Mouse (Mus musculus) spleen, adult 2 months (tissue): ENCODE data around the gene Zbbx.

Experiments
- CTCF ChIP-seq: fragments of 200-500 bp; IDR thresholded peaks from 2 replicates; pipeline ENCODE4 v1.5.1; 2011; ENCODE audit warnings: mild to moderate bottlenecking, inconsistent platforms; ENCODE audit not compliant: insufficient read depth, insufficient read length, insufficient replicate concordance; ENCODE audit errors: extremely low read depth
- POLR2A ChIP-seq: fragments of 200-500 bp; IDR thresholded peaks from 2 replicates; pipeline ENCODE4 v1.6.1; 2011; ENCODE audit warnings: low read depth, low read length, inconsistent platforms

DNA sequence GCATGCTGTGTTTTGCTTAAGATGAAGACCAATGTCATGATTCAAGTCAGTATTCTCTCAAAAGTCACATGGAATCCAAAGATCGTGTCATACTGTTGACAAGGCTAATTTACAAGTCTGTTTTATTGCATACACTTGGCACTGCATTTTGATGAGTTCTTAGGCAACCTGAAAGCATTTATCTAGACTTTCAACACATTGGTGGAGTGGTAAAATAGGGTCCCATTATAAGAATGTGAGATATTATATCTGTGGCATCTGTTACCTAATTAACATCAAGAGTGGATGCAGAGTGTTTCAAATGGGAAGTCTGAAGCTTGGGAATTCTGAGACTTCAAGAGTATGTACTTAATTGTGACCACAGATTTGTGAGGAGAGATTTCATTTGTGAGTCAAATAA lies 79.1 kb downstream of the Zbbx start:
- TF ChIP-seq POLR2A (no peak), CTCF (no peak)
